Mouse (Mus musculus) heart, postnatal 36 days (tissue): ENCODE measurements around the gene Matn4. TPM values are rescaled to one million over a fixed set of nuclear protein-coding genes. Genes with fewer than 3 reads are reported as not detected.

Experiments
- DNase-seq, 2 experiments: peaks; one replicate each; pipeline ENCODE4 v3.0.0; 2021 to 2022
- intact Hi-C: fragments of 180-260 bp; cut with DNase I; formaldehyde crosslinking; loops from one replicate; pipeline ENCODE4 v1.15.1; 2025
- total RNA-seq, 2 experiments: library from RNA; stranded (reverse); gene quantifications; 2 replicates each; pipeline ENCODE4 v1.2.3; 2021

Gene Matn4
- total RNA-seq, 2 experiments from 2014 or later: 0.51 to 0.75 TPM

DNA sequence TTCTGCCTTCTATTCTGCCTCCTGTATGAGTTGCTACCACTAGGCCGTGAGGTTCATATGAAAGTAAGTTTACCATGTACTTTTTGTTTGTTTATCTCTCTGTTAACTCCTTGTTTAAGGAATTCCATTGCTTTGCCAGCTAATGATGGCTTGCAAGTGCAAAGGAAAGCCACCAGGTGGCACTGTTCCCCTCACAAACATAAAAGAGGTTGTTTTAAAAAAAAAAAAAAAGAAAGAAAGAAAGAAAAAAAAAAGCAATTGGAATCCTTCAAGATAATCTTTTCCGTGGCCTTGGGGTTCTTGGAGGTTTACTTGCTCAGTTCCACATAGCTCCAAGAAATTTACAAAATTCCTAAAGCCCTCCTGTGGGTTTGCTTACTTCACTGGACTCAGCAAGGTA, 12.2 kb upstream of the Matn4 start:
- intact Hi-C loops: loop anchor here (1.0 to 2.0 kb wide), 3 partner anchors 42 to 114 kb away; no protein-coding TSS in a partner anchor
- DNase-seq: peak; percentile 42 to 50

DNA sequence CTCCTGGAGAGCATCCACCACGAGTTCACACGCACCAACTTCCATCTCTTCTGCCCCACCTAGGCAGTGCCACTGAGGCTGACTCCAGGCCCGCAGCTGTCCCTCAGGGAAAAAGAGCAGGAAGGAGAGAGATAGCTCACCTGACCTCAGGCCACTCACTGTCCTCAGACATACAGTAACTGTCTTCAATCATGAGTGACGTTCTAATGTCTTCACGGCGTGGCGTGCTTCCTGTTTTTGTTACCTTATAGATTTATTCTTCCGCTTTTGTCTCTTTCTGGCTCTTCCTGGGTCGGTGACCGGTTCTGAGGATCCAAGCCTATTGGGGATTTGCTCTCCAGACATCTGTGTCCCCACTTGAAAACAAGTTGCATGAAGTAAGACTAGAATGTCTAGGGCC, 9.6 kb upstream of the Matn4 start:
- DNase-seq: no peak
- intact Hi-C loops: no loop called here

DNA sequence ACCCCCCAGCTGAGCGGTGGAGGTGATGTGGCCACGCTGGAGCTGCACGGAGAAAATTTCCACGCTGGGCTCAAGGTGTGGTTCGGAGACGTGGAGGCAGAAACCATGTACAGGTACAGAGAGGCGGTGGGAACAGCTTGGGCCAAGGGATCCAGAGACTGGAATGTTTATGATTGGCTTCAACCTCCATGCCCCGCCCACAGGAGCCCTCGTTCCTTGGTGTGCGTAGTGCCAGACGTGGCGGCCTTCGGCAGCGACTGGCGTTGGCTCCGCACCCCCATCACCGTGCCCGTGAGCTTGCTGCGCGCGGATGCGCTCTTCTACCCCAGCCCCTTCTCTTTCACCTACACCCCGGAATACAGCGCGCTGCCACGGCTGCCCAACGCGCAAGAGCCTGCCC, 9.2 kb upstream of the Matn4 start:
- intact Hi-C loops: no loop called here
- no peak for DNase-seq

DNA sequence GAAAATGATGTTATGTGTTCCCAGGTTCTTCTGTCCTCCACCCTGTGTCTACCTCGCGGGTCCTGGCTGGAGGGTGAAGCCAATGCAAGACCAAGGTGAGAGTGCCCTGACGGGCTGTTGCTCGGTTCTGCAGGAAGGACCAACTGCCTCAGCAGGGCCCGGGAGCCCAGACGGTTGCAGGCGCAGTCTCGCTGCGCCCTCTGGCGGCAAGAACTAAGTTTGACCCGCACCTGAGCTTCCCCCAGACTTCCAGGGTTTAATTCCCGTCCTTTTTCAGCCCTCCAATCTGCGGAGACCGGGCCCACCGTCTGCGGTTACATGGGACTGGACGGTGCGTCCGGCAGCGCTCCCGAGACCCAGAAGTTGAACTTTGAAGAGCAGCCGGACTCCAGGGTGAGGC, 2.7 kb upstream of the Matn4 start:
- intact Hi-C loops: loop anchor here (1.0 kb wide), 1 partner anchor 304 kb away; no protein-coding TSS in a partner anchor
- DNase-seq: peak; percentile 76

DNA sequence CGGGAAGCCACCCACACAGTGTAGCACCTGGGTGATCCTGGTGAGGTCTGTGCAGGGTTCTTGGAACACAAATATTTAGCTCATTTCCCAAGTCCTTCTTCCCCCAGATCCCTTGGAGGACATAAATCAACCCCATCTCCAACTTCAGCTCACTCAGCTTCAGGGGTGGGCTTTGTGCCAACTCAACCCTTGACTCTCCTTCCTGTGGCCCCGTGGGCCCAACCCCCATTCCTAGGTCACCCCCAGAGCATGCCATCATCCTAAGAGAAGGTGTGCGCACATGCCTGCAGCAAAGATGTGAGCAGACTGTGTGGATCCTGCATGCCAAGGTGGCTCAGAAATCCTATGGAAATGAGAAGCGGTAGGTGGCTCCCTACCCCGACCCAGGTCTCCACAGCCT, 559 bp upstream of the Matn4 start:
- no peak for DNase-seq
- intact Hi-C loops: no loop called here

DNA sequence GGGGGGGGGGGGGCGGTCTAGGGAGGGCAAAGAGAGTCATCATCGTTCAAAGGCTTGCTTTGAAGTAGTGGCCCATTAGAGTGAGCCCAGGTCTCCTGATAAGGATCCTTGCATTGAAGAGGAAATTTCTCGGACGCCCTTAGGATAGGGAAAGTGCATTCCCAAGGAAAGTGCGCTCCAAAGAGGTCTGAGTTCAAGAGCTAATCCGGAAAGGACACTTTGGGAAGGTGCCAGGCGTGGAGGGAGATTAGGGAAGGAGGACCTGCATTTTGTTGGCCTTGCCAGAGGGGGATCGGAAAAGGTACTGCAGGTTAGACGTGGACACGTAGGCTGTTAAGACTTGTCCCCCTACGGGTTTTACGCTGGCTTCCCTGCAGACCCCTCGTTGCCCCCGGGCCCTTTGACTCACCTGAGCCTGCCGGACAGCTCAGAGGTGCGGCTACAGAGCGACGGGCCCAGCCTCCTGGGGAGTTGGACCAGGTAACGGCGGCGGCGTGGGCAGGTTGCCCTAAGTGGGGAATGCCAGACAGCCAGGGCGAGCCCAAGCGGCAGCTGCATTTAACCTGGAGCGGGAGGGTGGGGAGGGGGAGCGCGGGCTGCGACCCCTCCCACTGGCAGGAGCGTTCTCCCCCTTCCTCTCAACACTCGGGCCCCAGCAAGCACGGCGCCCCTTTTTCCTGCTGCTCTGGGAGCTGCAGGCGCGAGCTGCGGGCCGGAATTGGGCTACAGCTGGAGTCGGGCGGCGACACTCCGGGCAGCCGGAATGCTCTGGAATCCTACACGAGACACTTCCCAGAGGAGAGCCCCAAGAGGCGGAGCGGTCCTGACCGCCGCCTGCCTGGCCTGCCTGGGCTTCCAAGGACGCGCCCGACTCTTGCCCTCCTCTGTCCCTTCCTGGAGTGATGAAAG, 624 bp downstream of the Matn4 start:
- DNase-seq: peak; percentile 55 to 71
- intact Hi-C loops: no loop called here

DNA sequence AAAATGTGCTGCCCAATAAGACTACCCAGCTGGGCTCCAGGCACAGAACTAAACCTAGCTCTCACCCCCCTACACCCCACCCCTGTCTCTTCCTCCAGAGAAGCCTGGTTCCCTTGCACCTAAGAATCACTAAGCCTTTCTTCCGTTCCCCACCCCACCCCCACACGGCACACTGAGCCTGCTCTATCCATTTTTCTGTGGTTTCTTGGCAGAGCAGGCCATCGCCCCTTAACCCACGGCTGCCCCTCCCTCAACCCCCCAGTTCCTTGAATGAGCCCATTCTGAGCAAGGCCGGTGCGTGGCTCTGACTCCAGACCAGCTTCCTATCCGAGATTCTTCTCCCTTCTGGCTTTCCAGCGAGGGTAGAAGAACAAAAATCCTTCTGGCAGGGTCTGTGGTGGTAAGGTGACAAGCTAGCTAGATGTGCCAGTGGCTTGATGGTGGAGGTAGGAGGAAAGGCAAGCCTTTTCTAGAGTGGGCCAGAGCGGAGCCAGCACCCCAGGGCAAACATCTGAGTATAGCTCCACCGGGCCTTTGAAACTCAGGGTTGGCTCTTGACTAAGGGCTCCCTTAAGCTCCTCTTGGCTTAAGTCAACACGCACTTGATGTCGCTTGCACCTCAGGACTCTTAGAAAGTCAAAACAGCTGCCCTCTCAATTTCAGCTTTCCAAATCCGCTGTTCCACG, 1.4 kb downstream of the Matn4 start:
- no peak for DNase-seq
- intact Hi-C loops: no loop called here

DNA sequence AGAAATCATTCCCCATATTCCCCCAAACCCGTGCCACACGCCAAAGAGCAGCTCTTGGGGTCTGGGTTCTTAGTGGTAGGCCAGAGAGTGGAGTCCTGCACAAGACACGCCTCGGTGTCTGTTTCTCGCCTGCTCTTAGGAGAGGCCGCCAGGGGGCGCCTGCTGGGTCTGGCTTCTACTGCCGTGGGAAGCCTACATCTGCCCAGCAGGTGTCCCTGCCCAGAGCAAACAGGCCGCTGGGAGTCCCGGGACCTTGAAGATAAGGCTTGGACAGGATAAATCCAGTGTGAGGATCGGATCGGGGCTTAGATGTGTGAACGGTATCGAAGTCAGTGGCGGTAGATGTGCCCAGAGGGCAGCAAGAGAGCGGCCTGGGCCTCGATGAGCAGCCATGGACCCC, 2.1 kb downstream of the Matn4 start, which contains the start of gene Rbpjl:
TSS of gene Rbpjl (plus strand) at position 236 of the 400 bp plus-strand sequence.
- intact Hi-C loops: no loop called here

DNA sequence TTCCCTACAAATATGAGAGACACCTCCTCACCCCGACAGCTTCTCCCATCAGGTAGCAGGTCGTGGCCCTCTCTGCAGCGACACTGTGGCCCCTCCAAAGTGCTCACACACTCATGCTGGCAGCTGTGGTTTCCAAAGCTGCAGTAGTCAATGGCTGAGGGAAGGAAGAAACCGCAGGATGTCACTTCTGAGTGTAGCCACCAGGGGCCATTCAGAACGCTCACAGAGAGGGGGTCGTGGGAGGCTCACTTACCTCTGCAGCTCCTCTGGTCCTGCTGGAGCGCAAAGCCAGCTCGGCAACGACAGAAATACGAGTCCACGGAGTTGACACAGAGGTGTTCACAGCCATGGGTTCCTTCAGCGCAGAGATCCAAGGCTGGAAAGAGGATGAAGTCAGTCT, 8.0 kb downstream of the Matn4 start:
- DNase-seq: no peak
- intact Hi-C loops: no loop called here

More for the DNA sequence above, 2.1 kb downstream of the Matn4 start, which contains the start of gene Rbpjl:
- peak; percentile 70 to 81 for DNase-seq

DNA sequence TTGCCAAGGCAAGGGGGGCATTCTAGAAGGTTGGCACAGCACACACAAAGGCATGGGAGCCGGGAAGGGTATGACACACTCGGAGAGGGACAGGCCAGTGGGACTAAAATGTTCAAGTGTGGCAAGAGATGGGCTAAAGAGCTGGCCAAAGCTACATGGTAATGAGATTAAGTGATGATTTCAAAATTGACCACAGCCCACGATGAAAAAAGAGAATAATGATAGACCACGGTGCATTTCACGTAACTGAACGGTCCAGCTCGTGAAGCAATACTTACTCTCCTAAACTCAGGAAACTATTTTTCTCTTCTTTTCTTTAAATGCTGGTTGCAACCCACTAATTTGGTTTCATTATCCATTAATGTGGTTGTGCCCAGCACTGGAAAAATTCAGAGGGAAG, 8.9 kb downstream of the Matn4 start:
- DNase-seq: no peak
- intact Hi-C loops: no loop called here

DNA sequence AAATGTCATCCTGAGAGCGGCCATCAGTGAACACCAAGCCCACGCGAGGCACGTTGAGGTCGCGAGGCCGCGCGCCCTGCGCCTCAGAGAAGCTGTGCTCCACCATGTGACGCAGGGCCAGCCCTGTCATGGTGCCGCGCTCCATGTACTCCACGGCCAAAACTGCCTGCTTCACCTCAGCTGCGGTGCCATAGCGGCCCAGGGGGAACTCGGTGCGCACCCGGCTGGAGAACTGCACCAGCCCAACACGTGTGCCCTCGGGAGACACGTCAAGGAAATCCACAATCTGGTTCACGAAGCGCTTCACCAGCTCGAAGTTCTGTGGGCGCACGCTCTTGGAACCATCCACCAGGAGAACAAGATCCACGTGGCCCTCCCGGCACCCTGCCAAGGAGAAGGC, 11.8 kb downstream of the Matn4 start:
- DNase-seq: no peak
- intact Hi-C loops: no loop called here

DNA sequence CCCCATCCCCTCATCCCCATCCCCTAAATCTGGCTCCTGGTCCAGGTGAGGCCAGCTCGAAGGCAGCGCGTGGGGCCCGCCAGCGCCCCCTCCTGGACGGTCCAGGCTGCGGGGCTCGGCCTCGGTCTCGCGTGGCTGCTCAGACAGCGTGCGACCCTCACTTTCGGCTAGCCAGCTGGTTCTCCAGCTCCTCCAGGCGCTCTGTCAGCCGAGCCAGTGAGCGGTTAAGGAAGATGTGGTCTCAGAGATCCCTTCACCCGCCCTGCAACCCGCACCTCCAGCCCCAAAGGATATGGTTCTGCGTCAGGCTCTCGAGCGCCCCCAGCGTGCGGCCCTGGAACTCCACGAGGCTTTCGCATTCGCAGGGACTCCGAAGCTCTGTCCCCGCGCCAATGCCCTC, 15.5 kb downstream of the Matn4 start:
- intact Hi-C loops: loop anchor here (5.0 kb wide), 1 partner anchor 287 kb away; no protein-coding TSS in a partner anchor
- peak; percentile 83 to 86 for DNase-seq

DNA sequence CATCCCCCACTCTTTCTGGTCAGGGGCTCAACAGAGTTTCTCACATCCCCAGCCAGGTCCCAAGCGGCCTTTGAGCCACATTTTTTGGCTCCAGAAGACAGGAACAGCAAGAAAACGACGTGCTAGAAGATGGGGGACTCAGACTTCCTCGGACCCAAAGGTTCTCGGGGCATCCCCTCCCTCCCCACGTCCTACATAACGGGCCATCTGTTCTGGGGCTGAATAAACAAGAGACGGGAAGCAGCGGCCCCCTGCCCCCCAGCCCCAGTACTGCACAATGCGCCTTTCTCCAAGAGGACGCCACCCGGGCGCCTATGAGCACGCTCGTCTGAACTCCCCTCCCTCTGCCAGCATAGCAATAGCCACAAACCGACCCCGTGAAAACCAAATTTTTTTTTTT, 15.9 kb downstream of the Matn4 start, which contains the start of gene Slpi:
TSS of gene Slpi (minus strand) at position 76 of the 400 bp plus-strand sequence.
- intact Hi-C loops: loop anchor here (5.0 kb wide), 1 partner anchor 287 kb away; no protein-coding TSS in a partner anchor
- no peak for DNase-seq

DNA sequence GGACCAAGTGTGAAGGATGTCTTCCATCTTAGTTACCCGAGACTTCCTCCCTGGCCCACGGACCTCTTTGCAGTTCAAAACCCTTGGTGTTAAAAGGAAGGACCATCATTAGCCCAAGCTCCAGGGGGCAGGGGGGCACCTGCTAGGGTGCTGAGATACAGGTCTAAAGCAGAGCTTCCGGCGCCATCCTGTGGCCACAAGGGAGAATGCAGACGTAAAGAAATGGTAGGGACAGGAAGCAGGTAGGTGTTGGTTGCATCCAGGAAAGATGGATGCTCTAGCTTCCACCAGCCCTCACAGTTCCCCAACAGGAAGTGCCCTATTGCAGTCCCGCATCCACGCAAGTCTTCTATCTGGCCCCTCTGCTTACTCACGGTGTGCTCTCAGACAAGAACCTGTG, 18.0 kb downstream of the Matn4 start:
- intact Hi-C loops: loop anchor here (5.0 kb wide), 1 partner anchor 285 kb away; no protein-coding TSS in a partner anchor
- DNase-seq: peak in 1 of 2 experiments; percentile 28

DNA sequence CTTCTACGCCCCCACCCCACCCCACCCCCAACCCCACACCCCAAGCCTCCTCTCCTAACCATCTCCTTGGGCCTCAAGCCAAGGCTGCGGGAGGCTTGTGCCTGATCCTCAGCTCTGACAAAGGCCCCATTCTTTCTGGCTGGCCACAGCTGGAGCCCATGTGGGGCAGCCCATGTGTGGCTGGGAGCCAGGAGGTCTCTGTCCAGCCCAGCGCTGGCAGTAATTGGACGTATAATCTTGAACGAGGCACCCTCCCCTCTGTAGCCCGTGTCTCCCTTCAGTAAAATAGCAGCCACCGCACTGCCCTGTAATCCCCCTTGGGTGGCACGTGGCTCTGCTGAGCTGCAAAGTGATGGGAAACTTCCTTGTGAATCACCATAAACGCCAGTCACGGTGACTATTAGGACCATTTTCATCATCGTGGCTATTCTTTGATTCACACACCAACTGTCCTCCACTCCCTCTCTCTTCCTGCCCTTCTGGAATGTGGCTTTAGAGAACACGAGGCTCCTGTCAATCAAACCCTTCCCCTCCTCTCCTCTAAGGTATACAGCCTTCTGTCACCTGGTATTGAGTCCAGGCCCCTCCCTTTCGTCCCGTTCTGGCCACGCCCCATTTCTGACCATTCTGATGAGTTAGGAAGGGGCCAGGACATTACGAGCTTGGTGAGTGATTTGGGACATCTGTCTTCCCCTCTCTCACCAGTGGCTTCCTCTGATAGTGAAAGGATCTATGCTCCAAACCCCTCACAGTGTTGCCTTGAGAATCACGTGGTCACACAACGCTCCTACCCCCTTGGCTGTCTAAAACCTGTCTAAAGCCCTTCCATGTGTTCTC, 18.8 kb downstream of the Matn4 start:
- DNase-seq: no peak
- intact Hi-C loops: loop anchor here (5.0 kb wide), 1 partner anchor 284 kb away; no protein-coding TSS in a partner anchor

DNA sequence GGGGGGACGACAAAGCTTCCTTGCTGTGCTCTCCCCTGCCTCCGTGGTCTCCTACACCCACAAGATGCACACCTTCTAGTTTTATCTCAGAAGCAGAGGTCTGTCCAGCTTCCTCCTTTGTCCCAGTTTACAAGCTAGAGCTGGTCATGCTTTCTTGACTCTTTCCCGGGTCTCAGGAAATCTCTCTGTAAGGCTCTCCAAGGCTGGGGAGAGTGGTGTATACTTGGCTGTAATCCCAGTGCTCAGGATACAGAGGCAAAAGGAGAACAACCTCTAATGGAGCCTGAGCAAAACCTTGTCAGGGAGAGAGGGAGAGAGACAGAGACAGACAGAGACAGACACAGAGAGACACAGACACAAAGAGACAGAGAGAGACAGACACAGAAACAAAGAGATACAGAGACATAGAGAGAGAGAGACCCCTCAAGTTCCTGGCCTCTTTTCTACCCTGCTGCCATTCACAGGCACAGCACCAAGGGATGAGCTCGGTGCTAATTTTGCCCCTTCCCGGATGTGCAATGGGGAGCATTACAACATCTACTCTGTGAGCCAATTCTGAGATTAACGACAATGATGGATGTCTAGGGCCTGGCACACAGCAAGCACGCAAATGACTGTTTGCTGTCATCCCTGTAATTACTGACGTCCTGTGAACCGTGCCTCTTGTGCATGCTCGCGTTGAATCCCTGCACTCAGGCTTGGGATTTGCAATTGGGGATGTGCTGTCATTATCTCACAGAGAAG, 21.1 kb downstream of the Matn4 start:
- intact Hi-C loops: no loop called here

DNA sequence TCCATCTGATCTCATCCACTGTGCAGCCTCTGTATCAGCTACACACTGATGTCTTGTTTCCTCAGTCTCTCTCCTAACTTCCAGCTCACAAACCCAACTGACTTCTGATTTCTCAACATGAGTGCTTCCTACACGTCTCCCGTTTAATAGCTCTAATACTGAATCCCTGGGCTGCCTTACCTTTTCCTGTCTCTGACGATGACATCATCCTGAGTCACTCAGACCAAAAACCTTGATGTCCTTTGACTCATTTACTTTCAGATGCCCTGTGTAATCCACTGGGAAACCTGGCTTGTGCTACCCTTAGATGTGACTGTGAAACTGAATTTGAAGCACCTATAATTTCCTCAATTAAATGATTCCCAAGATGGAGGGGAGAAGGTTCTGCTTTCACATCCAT, 22.0 kb downstream of the Matn4 start:
- intact Hi-C loops: no loop called here
- no peak for DNase-seq

More for the DNA sequence above, 21.1 kb downstream of the Matn4 start:
- no peak for DNase-seq

DNA sequence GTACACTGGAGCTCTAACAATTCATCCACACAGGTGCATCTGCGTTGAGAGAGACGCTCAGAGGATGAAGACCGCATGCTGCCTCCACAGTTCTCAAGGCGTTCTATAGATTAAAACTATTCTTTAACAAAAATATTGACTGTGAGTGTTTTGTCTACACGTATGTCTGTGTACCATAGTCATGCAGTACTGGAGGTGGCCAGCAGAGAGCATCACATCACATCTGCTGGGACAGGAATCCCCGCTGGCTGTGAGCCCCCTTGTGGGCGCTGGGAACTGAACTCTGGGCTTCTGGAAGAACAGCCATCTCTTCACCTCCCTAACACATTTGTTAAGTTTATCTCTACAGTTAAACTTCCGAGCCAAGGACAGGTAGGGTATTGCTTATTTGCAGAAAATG, 23.2 kb downstream of the Matn4 start:
- DNase-seq: no peak
- intact Hi-C loops: no loop called here
